Mouse (Mus musculus) stomach, postnatal 0 days (tissue): ENCODE results near the gene Gm973. TPM values are rescaled to one million over a fixed set of nuclear protein-coding genes. Genes with fewer than 3 reads are reported as not detected.

Source experiments
- ATAC-seq: fragments of 200-750 bp; cut with Nextera tagmentation; 2 replicates; pipeline ENCODE4 v1.8.0; 2017; ENCODE audit not compliant: low FRiP score, low TSS enrichment
- DNase-seq: peaks from one replicate; pipeline ENCODE4 v3.0.0-alpha.2; 2016; ENCODE audit warnings: low spot score
- H3K27ac ChIP-seq: fragments of 300-500 bp; sonication (generic); replicated peaks from 2 replicates; pipeline ENCODE4 v1.5.1; 2014; ENCODE audit warnings: mild to moderate bottlenecking, control low read depth
- H3K27me3 ChIP-seq: fragments of 300-500 bp; sonication (generic); 2 replicates; pipeline ENCODE4 v1.6.1; 2014; ENCODE audit warnings: low read length; ENCODE audit not compliant: control insufficient read depth, insufficient read depth
- H3K36me3 ChIP-seq: fragments of 300-500 bp; sonication (generic); 2 replicates; pipeline ENCODE4 v1.6.1; 2014; ENCODE audit warnings: low read length, mixed read lengths; ENCODE audit not compliant: control insufficient read depth, insufficient read depth
- H3K4me1 ChIP-seq: fragments of 300-500 bp; sonication (generic); replicated peaks from 2 replicates; pipeline ENCODE4 v1.6.1; 2014; ENCODE audit warnings: antibody characterized with exemption; ENCODE audit not compliant: control insufficient read depth, insufficient read depth
- H3K4me2 ChIP-seq: fragments of 300-500 bp; sonication (generic); replicated peaks from 2 replicates; pipeline ENCODE4 v1.6.1; 2014; ENCODE audit warnings: low read depth, mild to moderate bottlenecking, control low read depth, moderate library complexity
- H3K4me3 ChIP-seq: fragments of 300-500 bp; sonication (generic); 2 replicates; pipeline ENCODE4 v1.5.1; 2014; ENCODE audit warnings: low read depth, low read length, control low read depth
- H3K9ac ChIP-seq: fragments of 300-500 bp; sonication (generic); 2 replicates; pipeline ENCODE4 v1.6.1; 2014; ENCODE audit warnings: mild to moderate bottlenecking, low read length, control low read depth, mixed read lengths
- H3K9me3 ChIP-seq: fragments of 300-500 bp; sonication (generic); 2 replicates; pipeline ENCODE4 v1.6.1; 2016; ENCODE audit warnings: low read length; ENCODE audit not compliant: control insufficient read depth
- CTCF ChIP-seq: IDR thresholded peaks from 2 replicates; pipeline ENCODE4 v1.5.1; 2016; ENCODE audit warnings: antibody characterized with exemption, low read depth, mild to moderate bottlenecking, moderate library complexity
- EP300 ChIP-seq: optimal IDR thresholded peaks from 2 replicates; pipeline ENCODE3; 2016; ENCODE audit warnings: antibody characterized with exemption
- WGBS: fragments of 180-500 bp; shearing (Covaris S2); extraction: QIAGEN DNeasy Blood & Tissue Kit; methylation state at CpG from one replicate; pipeline ENCODE4 v1.1.7; 2014; 5-methylcytosine and 5-hydroxymethylcytosine counted together
- polyA plus RNA-seq: library from polyadenylated mRNA; unstranded; fragments of >200 nt; fragmentation: Nextera tagmentation; extraction: Ambion mirVana; gene quantifications from 2 replicates; pipeline ENCODE4 v1.2.1, GENCODE M21; 2015

The Gm973 gene
- polyA plus RNA-seq, 1 experiment from 2014 or later = 0.51 TPM

DNA sequence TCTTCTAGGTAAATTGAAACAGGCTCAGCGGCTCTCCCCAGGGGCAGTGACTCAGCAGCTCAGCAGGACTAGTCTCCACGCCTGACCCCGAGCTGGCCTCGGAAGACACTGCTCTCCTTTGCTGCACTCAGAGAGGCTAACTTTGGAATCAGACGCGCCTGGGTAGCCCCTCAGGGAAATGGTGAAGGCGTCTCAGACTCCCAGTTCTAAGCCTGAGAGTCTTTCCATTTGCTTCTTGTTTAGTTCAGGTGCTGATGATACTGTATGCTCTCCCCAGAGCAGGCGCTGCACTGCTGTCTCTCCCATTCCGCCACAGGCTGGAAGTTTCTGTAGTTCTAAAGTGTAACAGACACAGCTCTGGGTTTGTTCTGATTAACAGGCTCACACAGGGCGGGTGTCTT lies 28.4 kb upstream of the Gm973 start:
- Histone ChIP-seq H3K4me2 (peak overlapping the region; percentile 12), H3K4me1 (peaks cover 9% of the 10 kb centered on the region), H3K9me3 (no peaks in the 10 kb centered on the region), H3K9ac (no peak overlapping the region), H3K27ac (peak overlapping the region; percentile 8), H3K4me3 (0 out of 2 replicates have a peak overlapping the region, but pooled peaks have one; percentile 2), H3K36me3 (no peaks in the 10 kb centered on the region), H3K27me3 (no peaks in the 10 kb centered on the region)
- TF ChIP-seq CTCF (no peak), EP300 (no peak)
- peak; percentile 47 for DNase-seq
- ATAC-seq = 0 out of 2 replicates have a peak, but pooled peaks have one; percentile 10
- WGBS = 9% methylated on average over 10 of the region's 10 CpGs

DNA sequence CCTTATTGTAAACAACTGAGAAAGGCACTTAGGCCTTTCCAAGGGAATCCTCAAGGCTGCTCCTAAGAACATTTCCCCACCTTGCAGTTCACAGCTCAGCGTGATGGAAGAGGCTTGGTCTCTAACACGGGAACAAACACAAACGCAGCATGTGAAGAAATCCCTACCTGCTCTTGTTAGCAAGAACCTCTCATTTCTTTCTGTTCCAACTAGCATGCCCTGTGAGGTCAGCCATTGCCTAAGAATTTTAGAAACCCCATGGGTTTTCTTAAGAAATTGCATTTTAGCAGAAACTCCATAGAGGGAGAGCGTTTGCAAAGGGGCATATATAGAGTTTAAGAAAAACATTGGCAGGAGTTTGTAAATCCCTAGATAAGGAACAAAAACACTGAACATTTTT lies 27.6 kb upstream of the Gm973 start:
- Histone ChIP-seq H3K9me3 (no peaks in the 10 kb centered on the region), H3K4me1 (peaks cover 9% of the 10 kb centered on the region), H3K4me2 (no peak overlapping the region), H3K27me3 (no peaks in the 10 kb centered on the region), H3K4me3 (no peak overlapping the region), H3K36me3 (no peaks in the 10 kb centered on the region), H3K27ac (no peak overlapping the region; the same call in 1 of the 2 replicates), H3K9ac (no peak overlapping the region)
- 18% methylated on average over 4 of the region's 4 CpGs for WGBS
- TF ChIP-seq CTCF = no peak
- TF ChIP-seq EP300 = no peak
- no peak for ATAC-seq
- DNase-seq = no peak

DNA sequence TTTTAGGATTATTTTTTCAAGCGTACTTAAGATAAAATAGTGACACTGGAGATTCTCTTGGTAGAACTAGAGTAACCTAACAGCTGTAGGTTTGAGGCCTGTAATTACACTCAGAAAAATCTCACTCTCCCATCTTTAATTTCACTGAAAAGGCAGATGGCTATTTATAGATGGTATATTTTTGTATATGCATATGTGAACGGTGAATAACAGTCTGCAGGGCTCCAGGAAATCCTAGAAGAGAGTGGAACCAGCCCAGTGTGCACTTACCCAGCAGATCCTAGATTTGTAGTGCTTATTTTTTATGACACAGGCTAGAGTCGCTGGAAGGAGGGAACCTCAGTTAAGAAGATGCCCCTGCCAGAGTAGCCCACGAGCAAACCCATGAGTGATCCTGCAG lies 27.1 kb upstream of the Gm973 start:
- no peak for DNase-seq
- no peak for ATAC-seq
- WGBS = 36% methylated on average over 4 of the region's 4 CpGs
- peak overlapping the region; percentile 46 for H3K27ac ChIP-seq
- no peaks in the 10 kb centered on the region for H3K36me3 ChIP-seq
- TF ChIP-seq EP300 (no peak), CTCF (no peak)
- no peak overlapping the region for H3K4me2 ChIP-seq
- no peak overlapping the region for H3K4me3 ChIP-seq
- H3K27me3 ChIP-seq = no peaks in the 10 kb centered on the region
- H3K9me3 ChIP-seq = no peaks in the 10 kb centered on the region
- H3K4me1 ChIP-seq = peaks cover 9% of the 10 kb centered on the region
- no peak overlapping the region for H3K9ac ChIP-seq

DNA sequence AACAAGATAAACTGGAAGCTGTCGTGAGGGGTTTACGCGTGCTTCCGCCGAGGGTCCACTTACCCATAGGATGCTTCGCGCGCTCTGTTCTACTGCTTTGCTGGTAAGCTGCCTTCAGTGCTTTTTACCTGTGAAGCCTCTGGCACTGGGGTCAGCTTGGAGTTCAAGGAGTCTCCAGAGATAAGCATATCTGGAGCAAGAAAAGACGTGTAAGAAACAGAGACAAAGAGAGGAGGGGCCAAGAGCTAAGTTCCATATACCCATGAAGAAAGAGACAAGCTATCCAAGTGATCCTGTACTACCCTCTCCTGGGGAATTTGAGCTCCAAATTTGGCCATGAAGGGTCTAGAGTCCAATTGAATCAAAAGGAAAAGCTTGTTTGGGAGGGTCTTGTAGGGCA lies 24.5 kb upstream of the Gm973 start:
- no peak for TF ChIP-seq EP300
- no peak for TF ChIP-seq CTCF
- Histone ChIP-seq H3K27ac (no peak overlapping the region), H3K4me3 (no peak overlapping the region), H3K4me2 (no peak overlapping the region), H3K4me1 (no peaks in the 10 kb centered on the region; the same call in 1 of the 2 replicates), H3K9ac (no peak overlapping the region), H3K27me3 (no peaks in the 10 kb centered on the region), H3K36me3 (no peaks in the 10 kb centered on the region), H3K9me3 (no peaks in the 10 kb centered on the region)
- DNase-seq = no peak
- no peak for ATAC-seq
- WGBS = 78% methylated on average over 9 of the region's 9 CpGs

DNA sequence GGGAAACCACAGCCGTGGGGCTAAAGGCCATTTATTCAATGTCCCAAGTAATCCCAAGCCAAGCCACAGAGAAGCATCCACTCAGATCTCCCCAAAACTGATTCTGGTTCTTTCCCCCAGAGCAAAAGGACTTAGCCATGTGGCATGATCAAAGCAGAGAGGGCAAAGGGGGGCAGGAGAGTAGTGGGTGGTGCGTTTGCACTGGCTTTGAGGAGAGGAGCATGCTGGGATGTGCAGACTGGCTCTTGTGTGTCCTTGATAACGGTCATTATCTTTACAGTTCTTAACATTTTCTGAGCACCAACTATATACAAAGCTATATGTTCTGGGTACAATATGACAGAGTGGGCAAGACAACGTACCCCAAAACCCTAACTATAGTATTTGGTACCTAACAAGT lies 23.6 kb upstream of the Gm973 start:
- 75% methylated on average over 4 of the region's 4 CpGs for WGBS
- H3K36me3 ChIP-seq = no peaks in the 10 kb centered on the region
- no peak for DNase-seq
- no peak for ATAC-seq
- TF ChIP-seq CTCF = no peak
- TF ChIP-seq EP300 = no peak
- no peaks in the 10 kb centered on the region for H3K9me3 ChIP-seq
- no peaks in the 10 kb centered on the region for H3K27me3 ChIP-seq
- H3K9ac ChIP-seq = no peak overlapping the region
- H3K4me1 ChIP-seq = no peaks in the 10 kb centered on the region; the same call in 1 of the 2 replicates
- no peak overlapping the region for H3K27ac ChIP-seq
- no peak overlapping the region for H3K4me3 ChIP-seq
- no peak overlapping the region for H3K4me2 ChIP-seq

DNA sequence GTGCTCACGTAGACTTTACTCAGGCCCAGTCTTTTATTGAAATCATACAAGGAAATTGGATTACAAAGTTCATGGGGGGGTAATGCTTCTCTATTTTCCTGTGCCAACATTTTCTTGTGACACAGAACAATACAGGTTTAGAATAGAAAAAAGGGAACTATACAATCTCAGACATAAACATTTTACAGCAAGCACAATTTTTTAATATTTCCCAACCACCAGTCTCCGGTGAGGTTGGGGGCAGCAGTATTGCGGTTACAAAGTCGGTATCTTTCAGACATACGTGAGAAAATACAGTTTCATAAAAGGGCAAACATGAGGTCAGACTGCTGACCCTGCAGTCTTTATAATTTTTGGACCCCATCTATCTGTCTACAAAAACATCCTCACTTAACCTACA lies 20.1 kb upstream of the Gm973 start:
- Histone ChIP-seq H3K4me3 (no peak overlapping the region), H3K4me1 (no peaks in the 10 kb centered on the region), H3K9ac (no peak overlapping the region), H3K27ac (no peak overlapping the region), H3K36me3 (no peaks in the 10 kb centered on the region), H3K27me3 (no peaks in the 10 kb centered on the region), H3K4me2 (no peak overlapping the region), H3K9me3 (no peaks in the 10 kb centered on the region)
- 91% methylated on average over 5 of the region's 5 CpGs for WGBS
- ATAC-seq = no peak
- no peak for DNase-seq
- TF ChIP-seq CTCF (no peak), EP300 (no peak)
